Mouse (Mus musculus) forebrain, postnatal 0 days (tissue): Measurements from ENCODE around the gene Pcyt2. TPM values are rescaled to one million over a fixed set of nuclear protein-coding genes. Genes with fewer than 3 reads are reported as not detected.

ENCODE experiments used
- ATAC-seq: fragments of 200-750 bp; cut with Nextera tagmentation; 2 replicates; pipeline ENCODE4 v1.8.0; 2017; ENCODE audit warnings: mild to moderate bottlenecking, moderate library complexity
- DNase-seq: peaks from one replicate; pipeline ENCODE4 v3.0.0-alpha.2; 2015
- H3K27ac ChIP-seq: fragments of 300-500 bp; sonication (generic); 2 replicates; pipeline ENCODE4 v1.5.1; 2014; ENCODE audit warnings: low read depth, mild to moderate bottlenecking, antibody characterized with exemption, low read length, moderate library complexity, mixed read lengths
- H3K27me3 ChIP-seq: fragments of 300-500 bp; sonication (generic); 2 replicates; pipeline ENCODE4 v1.6.1; 2014; ENCODE audit warnings: mild to moderate bottlenecking, low read length, mixed read lengths; ENCODE audit not compliant: insufficient read depth
- H3K36me3 ChIP-seq: fragments of 300-500 bp; sonication (generic); 2 replicates; pipeline ENCODE4 v1.6.1; 2014; ENCODE audit warnings: mild to moderate bottlenecking, moderate library complexity; ENCODE audit not compliant: insufficient read depth
- H3K4me1 ChIP-seq: fragments of 300-500 bp; sonication (generic); 2 replicates; pipeline ENCODE4 v1.6.1; 2014; ENCODE audit warnings: antibody characterized with exemption; ENCODE audit not compliant: insufficient read depth
- H3K4me2 ChIP-seq: fragments of 300-500 bp; sonication (generic); 2 replicates; pipeline ENCODE4 v1.6.1; 2014; ENCODE audit warnings: low read depth, mild to moderate bottlenecking, moderate library complexity
- H3K4me3 ChIP-seq: fragments of 300-500 bp; sonication (generic); 2 replicates; pipeline ENCODE4 v1.5.1; 2014; ENCODE audit warnings: low read depth, low read length, mixed read lengths
- H3K9ac ChIP-seq: fragments of 300-500 bp; sonication (generic); 2 replicates; pipeline ENCODE4 v1.6.1; 2014; ENCODE audit warnings: mild to moderate bottlenecking
- H3K9me3 ChIP-seq: fragments of 300-500 bp; sonication (generic); 2 replicates; pipeline ENCODE4 v1.6.1; 2016; ENCODE audit warnings: low read length
- CTCF ChIP-seq: sonication (generic); IDR thresholded peaks from 2 replicates; pipeline ENCODE4 v1.5.1; 2016; ENCODE audit warnings: antibody characterized with exemption, control low read depth, low read depth
- WGBS: fragments of 180-500 bp; shearing (Covaris S2); extraction: QIAGEN DNeasy Blood & Tissue Kit; methylation state at CpG from one replicate; pipeline ENCODE4 v1.1.7; 2014; 5-methylcytosine and 5-hydroxymethylcytosine counted together
- polyA plus RNA-seq: library from polyadenylated mRNA; unstranded; fragments of >200 nt; fragmentation: Nextera tagmentation; extraction: Ambion mirVana; gene quantifications from 2 replicates; pipeline ENCODE4 v1.2.1, GENCODE M21; 2015
- total RNA-seq: library from RNA; depleted of rRNA; stranded (reverse); fragments of >200 nt; gene quantifications from 2 replicates; pipeline ENCODE4 v1.2.3, GENCODE M21; 2014

The Pcyt2 gene
- total and polyA plus RNA-seq, 2 experiments from 2014 or later, result 102 to 117 TPM

DNA sequence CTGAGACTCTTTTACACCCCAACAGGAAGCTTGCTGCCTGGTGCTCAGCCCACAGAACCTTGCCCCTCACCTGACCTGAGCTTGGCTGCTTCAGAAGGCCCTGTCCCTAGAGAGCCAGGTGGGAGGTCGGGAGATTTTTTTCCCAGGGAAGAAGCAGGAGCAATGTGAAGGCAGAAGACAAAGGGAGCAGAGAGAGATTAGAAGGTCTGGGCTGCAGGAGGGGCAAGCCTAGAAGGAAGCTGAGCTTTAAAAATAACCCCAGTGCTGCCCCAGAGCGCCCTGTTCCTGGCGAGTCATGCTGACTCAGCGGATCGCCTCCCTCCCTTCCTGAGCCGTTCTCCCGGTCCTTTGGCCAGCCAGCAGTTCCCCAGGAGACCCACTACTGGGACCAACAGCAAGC, 12.2 kb upstream of the Pcyt2 start:
- H3K4me2 ChIP-seq, result no peak overlapping the region
- H3K36me3 ChIP-seq, result peaks cover 22% of the 10 kb centered on the region
- H3K4me3 ChIP-seq, result no peak overlapping the region
- H3K27me3 ChIP-seq, result no peaks in the 10 kb centered on the region
- ATAC-seq (no peak), DNase-seq (no peak)
- no peak overlapping the region; the same call in 1 of the 2 replicates for H3K27ac ChIP-seq
- H3K9ac ChIP-seq, result no peak overlapping the region
- WGBS, result 39% methylated on average over 7 of the region's 7 CpGs
- H3K4me1 ChIP-seq, result peaks cover 11% of the 10 kb centered on the region
- TF ChIP-seq CTCF, result no peak
- no peaks in the 10 kb centered on the region for H3K9me3 ChIP-seq

- Histone ChIP-seq H3K9me3 (no peaks in the 10 kb centered on the region), H3K27ac (no peak overlapping the region), H3K27me3 (no peaks in the 10 kb centered on the region), H3K4me2 (no peak overlapping the region), H3K4me3 (no peak overlapping the region), H3K4me1 (peaks cover 11% of the 10 kb centered on the region), H3K36me3 (peaks cover 22% of the 10 kb centered on the region), H3K9ac (no peak overlapping the region)
- WGBS, result 70% methylated on average over 23 of the region's 23 CpGs
- no peak for TF ChIP-seq CTCF
- ATAC-seq (no peak), DNase-seq (no peak)
Observed at GRCm38 (mm10) chr11:120629341-120629730, 11.6 kb upstream of the Pcyt2 start.

DNA sequence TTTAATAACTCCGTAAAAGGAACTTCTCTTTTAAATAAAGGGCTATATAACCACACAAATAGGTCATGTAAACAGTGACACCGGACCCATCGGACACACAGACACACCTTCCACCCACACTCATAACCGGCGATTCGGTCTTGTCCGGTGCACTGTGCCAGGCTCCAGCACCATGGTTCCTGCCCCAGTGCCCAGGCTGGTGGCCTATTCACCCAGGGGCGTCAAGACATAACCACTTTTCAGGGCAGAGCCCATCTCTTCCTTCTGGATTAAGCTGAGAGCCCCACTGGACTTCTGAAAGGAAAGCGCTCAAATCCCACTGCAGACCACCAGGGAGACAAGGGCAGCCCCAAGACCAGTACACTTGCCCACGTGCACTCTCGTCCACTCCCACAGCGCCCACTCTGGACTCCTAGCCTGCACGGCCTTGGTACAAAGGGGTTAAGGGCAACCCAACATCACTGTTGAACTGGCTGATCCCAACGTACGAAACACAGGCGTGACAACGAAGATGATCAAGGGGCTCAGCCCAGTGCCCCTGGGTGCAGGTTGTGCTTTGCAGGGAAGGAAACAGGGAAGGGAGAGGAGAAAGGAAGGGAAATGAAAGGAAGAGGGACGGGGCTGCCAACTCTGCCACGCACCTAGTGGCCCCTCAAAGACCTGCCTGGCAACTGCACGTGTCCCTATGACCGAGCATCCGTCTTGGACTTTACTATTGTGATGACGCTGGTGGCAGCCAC, 11.0 kb upstream of the Pcyt2 start:
- H3K4me1 ChIP-seq, result peaks cover 5% of the 10 kb centered on the region
- ATAC-seq (no peak), DNase-seq (no peak)
- H3K9me3 ChIP-seq, result no peaks in the 10 kb centered on the region
- H3K4me2 ChIP-seq, result no peak overlapping the region
- H3K36me3 ChIP-seq, result peaks cover 22% of the 10 kb centered on the region
- H3K27ac ChIP-seq, result no peak overlapping the region
- H3K27me3 ChIP-seq, result no peaks in the 10 kb centered on the region
- H3K4me3 ChIP-seq, result no peak overlapping the region
- no peak overlapping the region for H3K9ac ChIP-seq
- WGBS, result 93% methylated on average over 23 of the region's 23 CpGs
- TF ChIP-seq CTCF, result no peak

DNA sequence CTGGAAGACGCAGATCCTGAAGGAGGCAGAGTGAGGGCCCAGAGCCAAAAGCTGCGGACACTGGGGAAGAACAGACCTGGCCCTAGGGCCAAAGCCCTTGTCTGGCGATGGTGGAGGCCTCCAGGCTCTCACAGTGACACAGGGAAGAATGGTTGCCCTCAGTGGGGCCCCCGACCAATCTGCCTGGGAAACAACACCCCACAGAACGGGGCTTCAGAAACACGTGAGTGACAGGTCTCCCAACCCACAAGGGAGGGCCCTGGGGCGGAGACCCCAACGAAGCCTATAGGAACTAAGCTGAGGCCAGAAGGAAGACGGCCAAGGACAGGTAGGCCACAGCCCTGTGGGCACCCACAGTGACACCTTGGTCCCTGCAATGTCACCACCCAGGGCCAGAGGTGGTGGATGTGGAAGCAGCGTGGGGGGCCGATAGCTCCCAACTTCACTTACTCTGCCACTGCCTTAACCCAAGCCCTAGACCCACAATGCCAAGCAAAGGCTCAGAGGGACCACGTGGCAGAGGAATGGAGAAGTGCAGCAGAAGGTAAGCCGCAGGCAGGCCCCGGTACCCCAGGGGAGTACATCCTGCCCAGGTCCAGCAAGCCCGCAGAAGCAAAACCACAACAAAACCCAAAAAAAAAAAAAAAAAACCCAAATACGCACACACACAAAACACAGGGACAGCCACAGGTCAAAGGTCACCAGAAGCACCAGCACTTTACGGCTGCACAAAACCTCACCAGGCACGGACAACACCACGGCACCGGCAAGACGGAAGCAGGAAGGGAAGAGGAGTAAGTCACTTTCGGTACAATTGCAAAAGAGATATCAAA, 9.9 kb upstream of the Pcyt2 start:
- H3K9me3 ChIP-seq, result no peaks in the 10 kb centered on the region
- no peak overlapping the region for H3K4me3 ChIP-seq
- H3K4me2 ChIP-seq, result no peak overlapping the region
- peaks cover 30% of the 10 kb centered on the region for H3K36me3 ChIP-seq
- no peak overlapping the region for H3K9ac ChIP-seq
- no peak for DNase-seq
- no peak for TF ChIP-seq CTCF
- H3K27ac ChIP-seq, result no peak overlapping the region
- peaks cover 5% of the 10 kb centered on the region for H3K4me1 ChIP-seq
- no peaks in the 10 kb centered on the region for H3K27me3 ChIP-seq
- WGBS, result 81% methylated on average over 22 of the region's 22 CpGs
- no peak for ATAC-seq

- DNase-seq, result no peak
- no peak overlapping the region for H3K4me3 ChIP-seq
- no peaks in the 10 kb centered on the region for H3K27me3 ChIP-seq
- H3K27ac ChIP-seq, result no peak overlapping the region
- H3K36me3 ChIP-seq, result peaks cover 34% of the 10 kb centered on the region
- no peak overlapping the region for H3K9ac ChIP-seq
- no peak for ATAC-seq
- WGBS, result 90% methylated on average over 11 of the region's 11 CpGs
- H3K4me2 ChIP-seq, result no peak overlapping the region
- no peaks in the 10 kb centered on the region for H3K9me3 ChIP-seq
- peaks cover 5% of the 10 kb centered on the region for H3K4me1 ChIP-seq
- TF ChIP-seq CTCF, result no peak
Observed at GRCm38 (mm10) chr11:120626785-120627467, 9.2 kb upstream of the Pcyt2 start.

GRCm38 (mm10) chr11:120625152-120625775, 7.5 kb upstream of the Pcyt2 start, which contains the start of gene Sirt7:
TSS of gene Sirt7 (minus strand) at chr11:120625240.
- Histone ChIP-seq H3K9me3 (no peaks in the 10 kb centered on the region), H3K36me3 (peaks cover 50% of the 10 kb centered on the region), H3K4me2 (peak within 1 kb of the TSS; percentile 94), H3K4me3 (peak within 1 kb of the TSS; percentile 87), H3K9ac (peak within 1 kb of the TSS; percentile 76), H3K27ac (peak within 1 kb of the TSS; percentile 83), H3K4me1 (peaks cover 5% of the 10 kb centered on the region), H3K27me3 (no peaks in the 10 kb centered on the region)
- peak; percentile 12; the same call in 1 of the 2 replicates for ATAC-seq
- no peak for DNase-seq
- no peak for TF ChIP-seq CTCF
- WGBS, result 20% methylated on average over 5 of the region's 5 CpGs
